Mouse (Mus musculus) cerebellum, adult 11-12 months (tissue): ENCODE measurements at regions not wholly inside any gene's neighbourhood (a gene's known extent, or its start where the extent isn't known, plus 50 kb on each side); places are given as distances from the start of the nearest gene placed in this dataset.

Experiments used
- DNase-seq: peaks from one replicate; pipeline ENCODE4 v3.0.0; 2022

- DNase-seq, result no peak
These were observed 96.2 kb upstream of the Klf9 start for GRCm38 (mm10) chr19:23044510-23045464.

GRCm38 (mm10) chr19:23051456-23051855, 89.6 kb upstream of the Klf9 start:
- no peak for DNase-seq

GRCm38 (mm10) chr19:23054440-23054839, 86.6 kb upstream of the Klf9 start:
- DNase-seq, result no peak

- DNase-seq, result no peak
These were observed 84.9 kb upstream of the Klf9 start for GRCm38 (mm10) chr19:23055916-23056805.

GRCm38 (mm10) chr19:23056851-23057707, 83.9 kb upstream of the Klf9 start:
- peak; percentile 72 for DNase-seq

GRCm38 (mm10) chr19:23057739-23058501, 83.1 kb upstream of the Klf9 start:
- DNase-seq, result peak; percentile 54

GRCm38 (mm10) chr19:23058502-23058900, 82.5 kb upstream of the Klf9 start:
- DNase-seq, result no peak

GRCm38 (mm10) chr19:23061081-23061640, 79.9 kb upstream of the Klf9 start:
- DNase-seq, result no peak

- DNase-seq, result no peak
These were observed 79.1 kb upstream of the Klf9 start for GRCm38 (mm10) chr19:23061906-23062305.

GRCm38 (mm10) chr19:23062851-23063250, 78.2 kb upstream of the Klf9 start:
- DNase-seq, result no peak

GRCm38 (mm10) chr19:23065548-23065947, 75.5 kb upstream of the Klf9 start:
- DNase-seq, result no peak

GRCm38 (mm10) chr19:23066726-23067125, 74.3 kb upstream of the Klf9 start:
- no peak for DNase-seq

- DNase-seq, result no peak
These were observed 72.4 kb upstream of the Klf9 start for GRCm38 (mm10) chr19:23068600-23068999.

- DNase-seq, result no peak
These were observed 71.4 kb upstream of the Klf9 start for GRCm38 (mm10) chr19:23069656-23070055.

- DNase-seq, result no peak
These were observed 70.0 kb upstream of the Klf9 start for GRCm38 (mm10) chr19:23071000-23071399.

- DNase-seq, result no peak
These were observed 66.1 kb upstream of the Klf9 start for GRCm38 (mm10) chr19:23074602-23075570.

- no peak for DNase-seq
These were observed 65.2 kb upstream of the Klf9 start for GRCm38 (mm10) chr19:23075790-23076189.

GRCm38 (mm10) chr19:23085173-23085660, 55.8 kb upstream of the Klf9 start:
- no peak for DNase-seq

- DNase-seq, result no peak
These were observed 53.5 kb upstream of the Klf9 start for GRCm38 (mm10) chr19:23087575-23087974.

- no peak for DNase-seq
These were observed 51.9 kb upstream of the Klf9 start for GRCm38 (mm10) chr19:23089081-23089480.
